Mouse (Mus musculus) retina, postnatal 1 day (tissue): ENCODE results near the gene Ccdc58.
"Not testable (repeated sequence)": the region's sequence is repeated elsewhere in the genome, so short reads cannot be mapped to it uniquely, and the experiment has no call there.

Source experiments
- DNase-seq: peaks from one replicate; pipeline ENCODE4 v3.0.0-alpha.2; 2012

The Ccdc58 gene

GRCm38 (mm10) chr16:36071450-36072379, at the start of gene Ccdc58, which contains the start of gene Fam162a:
Gene Ccdc58, plus strand, starts transcription at chr16:36071685.
Gene Fam162a, minus strand, starts transcription at chr16:36071594.
- peak; percentile 94 for DNase-seq

DNA sequence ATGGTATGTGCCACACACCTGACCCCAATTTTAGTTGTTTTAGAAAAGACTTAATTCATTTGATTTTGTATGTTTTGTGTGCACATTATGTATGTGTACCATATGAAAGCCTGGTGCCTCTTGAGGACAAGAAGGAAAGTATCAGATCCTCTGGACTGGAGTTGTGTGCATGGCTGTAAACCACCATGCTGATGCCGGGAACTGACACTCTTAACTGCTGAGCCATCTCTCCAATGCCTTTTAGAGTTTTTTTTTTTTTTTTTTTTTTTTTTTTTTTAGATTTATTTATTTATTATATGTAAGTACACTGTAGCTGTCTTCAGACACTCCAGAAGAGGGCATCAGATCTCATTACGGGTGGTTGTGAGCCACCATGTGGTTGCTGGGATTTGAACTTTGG, 43.4 kb upstream of the Ccdc58 start:
- not testable (repeated sequence) for DNase-seq

DNA sequence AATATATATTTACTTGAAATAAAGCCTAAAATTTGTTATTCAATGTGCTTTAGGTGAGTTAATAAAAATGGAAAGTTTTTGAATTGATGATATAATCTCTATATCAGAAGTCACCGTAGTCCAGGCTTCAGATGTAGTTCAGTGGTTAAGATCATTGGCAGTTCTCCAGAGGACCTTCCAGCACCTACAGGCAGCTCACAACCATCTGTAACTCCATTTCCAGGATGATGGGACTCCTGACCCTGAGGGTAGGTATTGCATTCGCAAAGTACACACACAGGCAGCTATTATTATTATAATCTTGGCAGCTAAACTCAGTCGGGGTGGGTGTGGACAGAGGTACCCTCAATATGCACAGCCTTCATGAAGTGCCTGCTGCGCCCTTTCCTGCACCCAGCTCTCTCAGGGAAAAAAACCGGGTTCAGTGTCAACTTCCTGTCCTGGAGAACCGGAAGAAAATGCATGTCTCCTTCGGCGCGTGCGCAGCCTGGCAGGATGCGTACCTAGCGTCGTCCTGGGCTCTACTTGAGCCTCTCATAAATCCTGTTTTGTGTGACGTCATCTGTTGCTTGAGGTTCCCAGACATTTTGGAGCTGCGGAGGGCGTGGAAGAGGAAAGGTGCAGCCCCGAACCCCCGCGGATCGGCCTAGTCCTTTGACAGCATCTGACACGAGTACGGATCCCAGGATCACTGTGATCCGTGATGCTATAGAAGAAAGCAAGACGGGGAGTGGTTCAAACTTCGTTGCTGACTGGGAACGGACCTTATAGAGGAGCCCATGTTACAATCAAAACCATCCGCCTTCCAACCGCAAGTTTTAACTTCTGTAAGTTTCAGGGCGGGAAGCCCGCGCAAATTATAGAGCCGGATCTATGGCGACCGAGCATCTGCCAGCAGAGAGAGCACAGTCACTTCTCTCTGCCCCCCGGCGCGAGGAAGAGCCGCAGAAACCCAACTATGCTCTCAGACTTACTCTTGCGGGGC, 30.6 kb upstream of the Ccdc58 start, which contains the start of gene Wdr5b:
Wdr5b (plus strand) TSS at position 551 of the 985 bp plus-strand sequence.
- peak; percentile 96 for DNase-seq

DNA sequence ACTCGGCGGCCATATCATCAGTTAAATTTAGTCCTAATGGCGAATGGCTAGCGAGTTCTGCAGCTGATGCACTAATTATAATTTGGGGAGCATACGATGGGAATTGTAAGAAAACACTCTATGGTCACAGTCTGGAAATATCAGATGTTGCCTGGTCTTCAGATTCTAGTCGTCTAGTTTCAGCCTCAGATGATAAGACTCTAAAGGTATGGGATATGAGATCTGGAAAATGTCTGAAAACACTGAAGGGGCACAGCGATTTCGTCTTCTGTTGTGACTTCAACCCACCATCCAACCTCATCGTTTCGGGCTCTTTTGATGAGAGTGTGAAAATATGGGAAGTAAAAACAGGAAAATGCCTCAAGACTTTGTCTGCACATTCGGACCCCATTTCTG, 29.9 kb upstream of the Ccdc58 start:
- no peak for DNase-seq

- no peak for DNase-seq
Observed at GRCm38 (mm10) chr16:36043073-36043472, 28.4 kb upstream of the Ccdc58 start.

DNA sequence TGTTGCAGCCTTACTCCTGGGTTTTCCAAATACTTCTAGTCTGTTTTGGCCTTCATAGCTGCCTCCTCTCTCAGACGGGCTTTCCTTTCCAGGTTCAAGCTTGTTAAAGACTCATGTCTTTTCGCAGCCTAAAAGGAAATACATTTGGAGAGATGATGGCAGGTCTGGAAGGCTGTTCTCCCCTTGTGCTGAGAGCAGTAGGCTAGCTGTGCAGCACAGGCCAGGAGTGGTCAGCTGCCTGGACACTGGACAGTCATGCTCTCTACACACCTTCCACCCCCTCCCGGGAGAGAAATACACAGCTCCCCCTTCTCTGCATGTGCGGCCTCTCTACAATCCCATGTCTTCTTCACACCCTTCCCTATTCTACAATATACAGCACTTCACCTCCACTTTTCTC, 27.5 kb upstream of the Ccdc58 start:
- DNase-seq, result no peak

- DNase-seq, result no peak
Observed at GRCm38 (mm10) chr16:36047538-36047937, 23.9 kb upstream of the Ccdc58 start.

DNA sequence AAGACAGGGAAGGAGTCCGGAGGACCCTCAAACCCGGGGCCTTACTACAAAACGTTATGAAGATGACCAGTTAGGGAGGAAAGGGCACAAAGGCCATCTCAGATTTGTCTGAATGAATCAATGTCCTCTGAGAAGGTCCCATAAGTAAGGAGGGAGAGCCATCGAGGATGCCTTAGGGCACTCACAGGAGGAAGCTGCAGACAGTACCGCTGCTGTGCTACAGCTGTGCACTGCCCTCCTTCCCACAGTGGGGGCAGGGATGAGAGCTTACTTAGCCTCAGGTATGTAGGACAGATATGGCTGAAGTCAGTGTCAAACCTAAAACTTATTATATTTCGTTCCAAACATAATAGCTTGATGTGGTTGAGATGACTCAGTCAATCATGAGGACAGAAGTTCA, 20.0 kb upstream of the Ccdc58 start:
- DNase-seq, result no peak

GRCm38 (mm10) chr16:36053524-36054275, 17.8 kb upstream of the Ccdc58 start:
- DNase-seq, result no peak

- DNase-seq, result no peak
Observed at GRCm38 (mm10) chr16:36054920-36055319, 16.6 kb upstream of the Ccdc58 start.

DNA sequence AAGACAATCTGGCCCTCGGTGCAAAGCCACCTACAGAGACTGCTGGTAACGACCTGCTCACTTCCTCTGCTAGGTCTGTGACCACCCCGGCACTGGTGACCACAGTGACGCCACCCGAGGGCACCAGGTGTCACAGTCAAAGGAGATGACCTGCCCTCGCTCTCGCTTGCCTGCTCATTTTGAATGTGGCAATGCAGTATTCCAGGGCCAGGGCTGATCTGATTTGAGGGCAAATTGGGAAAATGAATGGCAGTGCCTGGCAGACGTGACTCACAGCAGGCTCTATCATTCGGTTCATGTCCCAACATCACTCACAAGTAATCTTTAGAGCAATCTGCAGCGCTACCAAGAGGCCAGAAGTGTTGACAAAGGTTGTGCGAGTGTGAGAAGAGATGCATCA, 15.1 kb upstream of the Ccdc58 start:
- DNase-seq, result no peak

- DNase-seq, result no peak
Observed at GRCm38 (mm10) chr16:36057933-36058475, 13.5 kb upstream of the Ccdc58 start.

DNA sequence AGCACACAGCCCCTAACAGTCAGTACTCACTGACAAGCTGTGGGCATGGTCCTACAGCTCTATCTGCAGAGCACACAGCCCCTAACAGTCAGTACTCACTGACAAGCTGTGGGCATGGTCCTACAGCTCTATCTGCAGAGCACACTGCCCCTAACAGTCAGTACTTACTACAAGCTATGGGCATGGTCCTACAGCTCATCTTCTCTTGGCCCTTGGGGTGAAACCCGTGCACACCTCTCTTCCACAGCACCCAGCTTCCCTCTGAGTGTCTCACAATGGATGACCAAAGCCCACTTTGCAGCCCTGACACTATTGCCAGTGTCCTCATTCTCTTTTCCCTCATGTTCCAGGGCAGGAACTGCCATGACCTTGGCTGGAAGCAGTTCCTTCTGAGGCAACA, 9.0 kb upstream of the Ccdc58 start:
- DNase-seq, result not testable (repeated sequence)

DNA sequence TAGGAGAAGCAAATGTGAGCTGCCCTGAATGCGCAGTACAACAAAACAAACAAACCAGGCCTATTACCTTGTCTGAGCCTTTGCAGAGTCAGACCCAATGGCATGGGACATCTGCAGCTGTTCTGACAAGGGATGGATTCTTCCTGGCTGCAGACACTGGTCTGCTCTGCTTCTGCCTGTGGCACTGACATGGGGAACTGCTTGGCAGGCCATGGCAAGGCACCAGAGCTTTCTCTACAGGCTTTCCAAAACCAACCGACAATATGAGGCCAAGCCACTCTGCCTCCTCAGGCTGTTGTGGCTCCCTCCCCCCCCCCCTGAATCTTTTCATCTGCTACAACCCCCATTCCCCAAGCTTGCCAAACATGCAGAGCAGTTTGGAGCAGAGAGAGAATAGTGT, 8.2 kb upstream of the Ccdc58 start:
- no peak for DNase-seq

GRCm38 (mm10) chr16:36064904-36065303, 6.6 kb upstream of the Ccdc58 start:
- DNase-seq, result no peak

GRCm38 (mm10) chr16:36067694-36068093, 3.8 kb upstream of the Ccdc58 start:
- no peak for DNase-seq

DNA sequence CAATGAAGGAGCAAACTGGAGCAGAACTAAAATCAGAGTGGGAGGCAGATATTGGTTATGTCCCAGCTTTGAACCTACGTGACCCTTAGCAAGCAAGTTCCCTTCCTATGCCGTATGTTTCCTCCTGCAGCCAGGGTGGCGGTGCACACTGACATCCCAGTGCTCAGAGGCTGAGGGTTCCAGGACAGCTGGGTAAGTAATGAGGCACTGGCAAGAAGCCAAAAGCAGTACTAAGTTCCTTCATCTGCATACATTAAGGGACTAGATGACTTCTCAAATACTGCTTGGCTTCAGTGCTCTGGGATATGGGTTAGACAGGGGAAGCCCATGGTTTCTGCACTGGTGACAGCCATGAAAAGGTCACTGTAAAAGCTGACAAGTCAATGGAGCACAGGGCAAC, 3.1 kb upstream of the Ccdc58 start:
- DNase-seq, result peak; percentile 61

DNA sequence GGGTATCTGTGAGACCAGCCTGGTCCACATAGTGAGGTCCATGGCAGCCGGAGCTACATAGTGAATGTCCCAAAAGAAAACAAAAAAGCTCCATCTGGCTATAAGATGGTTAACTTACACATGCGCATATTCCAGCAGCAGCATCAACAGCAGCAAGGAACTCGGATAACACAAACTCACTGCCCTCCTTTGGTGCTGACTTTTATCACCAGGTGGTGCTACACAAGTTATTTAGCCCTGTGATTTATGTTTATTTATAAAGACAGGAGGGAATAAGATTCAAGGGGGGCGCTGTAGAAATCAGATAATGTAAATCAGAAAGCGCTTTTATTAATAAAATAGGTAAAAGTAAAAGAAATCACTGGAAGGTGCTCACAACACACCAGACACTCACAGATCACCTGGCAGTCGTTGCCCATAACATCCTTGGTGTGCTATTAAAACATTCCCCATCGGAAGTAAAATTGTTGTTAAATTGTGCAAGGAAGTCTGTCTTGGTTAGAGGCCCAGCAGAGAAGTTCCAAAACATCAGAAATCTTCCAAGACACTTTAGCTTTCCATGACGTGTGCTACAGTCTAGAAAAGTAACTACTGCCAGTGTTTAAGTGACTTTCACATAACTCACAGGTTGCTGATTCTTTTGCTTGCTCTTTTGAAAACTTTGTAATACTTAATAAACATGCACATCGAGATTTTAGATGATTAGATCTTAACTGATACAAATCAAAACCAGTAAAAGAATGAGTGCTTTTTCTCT, 1.5 kb upstream of the Ccdc58 start:
- no peak for DNase-seq

DNA sequence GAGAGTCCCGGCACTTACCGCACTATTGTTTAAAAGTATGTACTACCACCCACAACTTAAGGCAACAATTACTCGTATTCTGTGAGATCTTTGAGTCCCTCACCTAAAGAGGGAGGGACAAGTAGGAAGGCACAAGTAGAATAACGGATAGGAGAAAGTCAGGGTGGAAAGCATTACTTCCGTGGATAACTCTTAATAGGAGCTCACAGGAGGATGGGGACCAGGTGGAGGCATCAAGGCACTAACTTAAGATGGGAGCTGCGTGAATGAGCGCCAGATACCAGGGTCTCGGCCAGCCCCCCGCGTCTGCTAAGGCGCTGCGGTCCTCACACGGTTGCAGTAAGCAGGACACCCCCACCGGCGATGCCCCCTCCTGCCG, 425 bp upstream of the Ccdc58 start:
- DNase-seq, result no peak

- no peak for DNase-seq
Observed at GRCm38 (mm10) chr16:36072410-36073011, 1.0 kb downstream of the Ccdc58 start.

- no peak for DNase-seq
Observed at GRCm38 (mm10) chr16:36074772-36075171, 3.3 kb downstream of the Ccdc58 start.
